Mouse (Mus musculus): ENCODE data around the gene Kank3.

Gene Kank3

DNA sequence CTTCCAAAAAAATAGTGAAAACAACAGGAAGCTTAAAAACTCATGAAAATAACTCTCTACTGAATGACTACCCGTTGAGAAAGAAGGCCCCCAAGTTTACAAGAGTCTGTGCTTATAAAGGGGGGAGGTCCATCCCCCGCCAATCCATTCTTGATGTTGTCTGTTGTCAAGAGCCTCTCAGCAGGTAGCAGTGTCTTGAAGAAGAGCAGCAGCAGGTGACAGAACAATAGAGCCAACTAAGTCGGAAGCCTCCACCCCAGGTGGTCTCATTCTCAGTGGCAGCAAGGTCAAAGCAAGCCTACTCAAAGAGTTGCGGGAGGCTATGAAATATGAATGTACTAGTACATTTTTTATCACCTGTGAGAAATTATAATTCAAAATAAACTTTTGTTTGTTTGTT, 47.5 kb downstream of the Kank3 start:
- DNase-seq (ENCODE audit: low spot score) = no peak

DNA sequence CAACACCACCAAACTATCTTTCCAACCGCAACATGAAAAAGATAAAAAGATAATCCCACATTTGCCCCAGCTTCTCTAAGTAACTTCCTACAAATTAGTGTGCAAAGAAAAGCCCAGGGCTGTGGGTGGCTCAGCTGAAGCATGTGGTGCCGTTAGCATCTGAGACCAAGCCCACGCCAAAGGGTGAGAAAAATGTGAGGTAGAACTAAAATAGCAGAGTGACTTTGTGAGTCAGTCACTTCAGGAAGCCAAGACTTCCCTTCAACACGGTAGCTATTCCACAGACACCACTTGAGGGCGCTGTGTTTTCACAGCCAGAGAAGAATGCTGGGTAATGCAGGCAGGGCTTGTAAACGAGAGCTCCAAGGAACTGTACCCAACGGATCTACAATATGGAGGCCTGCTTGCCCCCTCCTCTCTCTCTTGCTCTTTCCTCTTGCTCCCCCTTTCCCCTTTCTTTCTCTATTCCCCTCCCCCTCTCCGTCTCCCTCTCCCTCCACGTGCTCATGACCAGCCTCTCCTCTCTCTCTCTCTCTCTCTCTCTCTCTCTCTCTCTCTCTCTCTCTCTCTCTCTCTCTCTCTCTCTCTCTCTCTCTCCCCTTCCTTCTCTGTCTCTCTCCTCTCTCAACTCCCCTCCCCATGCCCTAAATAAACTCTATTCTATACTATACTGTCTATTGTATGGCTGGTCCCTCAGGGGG, 55.2 kb downstream of the Kank3 start:
- no peak for DNase-seq (ENCODE audit: low spot score)
